Mouse (Mus musculus) testis, adult 2 months (tissue): ENCODE data around the gene Prkag2. TPM values are rescaled to one million over a fixed set of nuclear protein-coding genes. Genes with fewer than 3 reads are reported as not detected.
"Not testable (repeated sequence)": the region's sequence is repeated elsewhere in the genome, so short reads cannot be mapped to it uniquely, and the experiment has no call there.

Experiments
- H3K27ac ChIP-seq: fragments of 200-500 bp; 2 replicates; pipeline ENCODE4 v1.5.1; 2012; ENCODE audit warnings: low read depth, low read length; ENCODE audit not compliant: control insufficient read depth, insufficient read depth
- H3K27me3 ChIP-seq: fragments of 200-500 bp; 2 replicates; pipeline ENCODE4 v1.6.1; 2012; ENCODE audit warnings: mild to moderate bottlenecking, low read length, moderate library complexity; ENCODE audit not compliant: control insufficient read depth, insufficient read depth
- H3K36me3 ChIP-seq: fragments of 200-500 bp; 2 replicates; pipeline ENCODE4 v1.6.1; 2012; ENCODE audit warnings: mild to moderate bottlenecking, low read length; ENCODE audit not compliant: control insufficient read depth, insufficient read depth
- H3K4me1 ChIP-seq: fragments of 200-500 bp; 2 replicates; pipeline ENCODE4 v1.6.1; 2012; ENCODE audit warnings: low read length; ENCODE audit not compliant: control insufficient read depth, insufficient read depth
- H3K4me3 ChIP-seq: fragments of 200-500 bp; 2 replicates; pipeline ENCODE4 v1.5.1; 2012; ENCODE audit warnings: low read depth, mild to moderate bottlenecking, low read length, moderate library complexity, mixed read lengths; ENCODE audit not compliant: control insufficient read depth
- CTCF ChIP-seq: fragments of 200-500 bp; IDR thresholded peaks from 2 replicates; pipeline ENCODE4 v1.5.1; 2012; ENCODE audit warnings: low read depth, mild to moderate bottlenecking, inconsistent platforms, low read length, moderate library complexity; ENCODE audit not compliant: control insufficient read depth, insufficient read depth, insufficient replicate concordance
- POLR2A ChIP-seq: fragments of 200-500 bp; IDR thresholded peaks from 2 replicates; pipeline ENCODE4 v1.6.1; 2012; ENCODE audit warnings: low read depth, mild to moderate bottlenecking, inconsistent platforms, low read length, moderate library complexity; ENCODE audit not compliant: control insufficient read depth
- polyA plus RNA-seq: library from polyadenylated mRNA; depleted of rRNA; stranded (reverse); fragments of >200 nt; gene quantifications from 2 replicates; pipeline ENCODE4 v1.2.3, GENCODE M21; 2012

The Prkag2 gene
- polyA plus RNA-seq, 1 experiment, result 149 TPM

GRCm38 (mm10) chr5:25079766-25080265, 20.6 kb downstream of the Prkag2 start:
- TF ChIP-seq CTCF, result no peak
- TF ChIP-seq POLR2A, result no peak
- H3K4me1 ChIP-seq, result peaks cover 5% of the 10 kb centered on the region
- no peak overlapping the region for H3K27ac ChIP-seq

GRCm38 (mm10) chr5:25077873-25078651, 22.4 kb downstream of the Prkag2 start:
- TF ChIP-seq CTCF (no peak), POLR2A (no peak)
- H3K36me3 ChIP-seq, result no peaks in the 10 kb centered on the region
- H3K27ac ChIP-seq, result no peak overlapping the region

More at GRCm38 (mm10) chr5:25079766-25080265, 20.6 kb downstream of the Prkag2 start:
- Histone ChIP-seq H3K27me3 (no peaks in the 10 kb centered on the region), H3K4me3 (no peak overlapping the region), H3K36me3 (no peaks in the 10 kb centered on the region)

GRCm38 (mm10) chr5:25077258-25077657, 23.2 kb downstream of the Prkag2 start:
- not testable (repeated sequence) for H3K36me3 ChIP-seq, H3K4me3 ChIP-seq, H3K27me3 ChIP-seq, H3K27ac ChIP-seq, H3K4me1 ChIP-seq

More at GRCm38 (mm10) chr5:25077873-25078651, 22.4 kb downstream of the Prkag2 start:
- Histone ChIP-seq H3K4me1 (peaks cover 7% of the 10 kb centered on the region), H3K4me3 (no peak overlapping the region), H3K27me3 (no peaks in the 10 kb centered on the region)

GRCm38 (mm10) chr5:25075623-25076022, 24.8 kb downstream of the Prkag2 start:
- no peaks in the 10 kb centered on the region for H3K27me3 ChIP-seq

GRCm38 (mm10) chr5:25069815-25070214, 30.6 kb downstream of the Prkag2 start:
- Histone ChIP-seq H3K4me1 (peaks cover 6% of the 10 kb centered on the region), H3K4me3 (no peak overlapping the region), H3K27ac (no peak overlapping the region), H3K27me3 (no peaks in the 10 kb centered on the region), H3K36me3 (no peaks in the 10 kb centered on the region)
- TF ChIP-seq CTCF (no peak), POLR2A (no peak)

More at GRCm38 (mm10) chr5:25075623-25076022, 24.8 kb downstream of the Prkag2 start:
- Histone ChIP-seq H3K4me3 (no peak overlapping the region), H3K27ac (no peak overlapping the region), H3K4me1 (peaks cover 7% of the 10 kb centered on the region), H3K36me3 (no peaks in the 10 kb centered on the region)
- TF ChIP-seq CTCF (no peak), POLR2A (no peak)

- peaks cover 4% of the 10 kb centered on the region; the same call in 1 of the 2 replicates for H3K4me1 ChIP-seq
- no peak overlapping the region for H3K4me3 ChIP-seq
- H3K27ac ChIP-seq, result no peak overlapping the region
- no peaks in the 10 kb centered on the region for H3K36me3 ChIP-seq
- no peaks in the 10 kb centered on the region for H3K27me3 ChIP-seq
- no peak for TF ChIP-seq POLR2A
- no peak for TF ChIP-seq CTCF
Measured at GRCm38 (mm10) chr5:25067122-25067521, 33.3 kb downstream of the Prkag2 start.

GRCm38 (mm10) chr5:25064270-25065232, 35.9 kb downstream of the Prkag2 start:
- Histone ChIP-seq H3K4me1 (peaks cover 4% of the 10 kb centered on the region; the same call in 1 of the 2 replicates), H3K36me3 (no peaks in the 10 kb centered on the region), H3K27ac (peak overlapping the region; percentile 30; the same call in 1 of the 2 replicates), H3K27me3 (no peaks in the 10 kb centered on the region), H3K4me3 (no peak overlapping the region)
- TF ChIP-seq CTCF (no peak), POLR2A (no peak)
